Mouse (Mus musculus) fat pad, adult 2 months (tissue): ENCODE results near the gene Zfhx3.

ENCODE experiments used
- DNase-seq: peaks from one replicate; pipeline ENCODE4 v3.0.0-alpha.2; 2011; ENCODE audit warnings: low read depth, low spot score; ENCODE audit errors: extremely low read depth

The Zfhx3 gene

GRCm38 (mm10) chr8:108583261-108583660 is 640.8 kb downstream of the Zfhx3 start:
- DNase-seq, result no peak

- DNase-seq, result no peak
Observed at GRCm38 (mm10) chr8:108583867-108584661, 641.6 kb downstream of the Zfhx3 start.

- no peak for DNase-seq
Observed at GRCm38 (mm10) chr8:108584662-108584978, 642.2 kb downstream of the Zfhx3 start.

- no peak for DNase-seq
Observed at GRCm38 (mm10) chr8:108591037-108591436, 648.6 kb downstream of the Zfhx3 start.

- DNase-seq, result no peak
Observed at GRCm38 (mm10) chr8:108592028-108592724, 649.7 kb downstream of the Zfhx3 start.

- DNase-seq, result no peak
Observed at GRCm38 (mm10) chr8:108592990-108593589, 650.6 kb downstream of the Zfhx3 start.

- DNase-seq, result no peak
Observed at GRCm38 (mm10) chr8:108593891-108594290, 651.4 kb downstream of the Zfhx3 start.

- DNase-seq, result no peak
Observed at GRCm38 (mm10) chr8:108594361-108595060, 652.1 kb downstream of the Zfhx3 start.

GRCm38 (mm10) chr8:108595061-108595419 is 652.6 kb downstream of the Zfhx3 start:
- no peak for DNase-seq

- DNase-seq, result no peak
Observed at GRCm38 (mm10) chr8:108595721-108596495, 653.5 kb downstream of the Zfhx3 start.

- DNase-seq, result no peak
Observed at GRCm38 (mm10) chr8:108599003-108599402, 656.6 kb downstream of the Zfhx3 start.

- DNase-seq, result no peak
Observed at GRCm38 (mm10) chr8:108599558-108599957, 657.1 kb downstream of the Zfhx3 start.

GRCm38 (mm10) chr8:108608678-108609077 is 666.2 kb downstream of the Zfhx3 start:
- DNase-seq, result no peak

GRCm38 (mm10) chr8:108609114-108609513 is 666.7 kb downstream of the Zfhx3 start:
- no peak for DNase-seq

GRCm38 (mm10) chr8:108611141-108611674 is 668.8 kb downstream of the Zfhx3 start:
- DNase-seq, result no peak

GRCm38 (mm10) chr8:108611792-108612413 is 669.5 kb downstream of the Zfhx3 start:
- DNase-seq, result no peak

- no peak for DNase-seq
Observed at GRCm38 (mm10) chr8:108612815-108613214, 670.4 kb downstream of the Zfhx3 start.

GRCm38 (mm10) chr8:108613280-108613679 is 670.8 kb downstream of the Zfhx3 start:
- DNase-seq, result no peak

- no peak for DNase-seq
Observed at GRCm38 (mm10) chr8:108621296-108621695, 678.9 kb downstream of the Zfhx3 start.

- DNase-seq, result no peak
Observed at GRCm38 (mm10) chr8:108623660-108624059, 681.2 kb downstream of the Zfhx3 start.
